Mouse (Mus musculus): Measurements from ENCODE around the gene Cux1.
A peak's percentile ranks its signal among the peaks of the same experiment; 100 is the strongest.

Cux1 gene

GRCm38 (mm10) chr5:136201832-136202231, 365.5 kb downstream of the Cux1 start:
- DNase-seq (ENCODE audit: low spot score in 2 of 2) = peak; percentile 49 to 76

GRCm38 (mm10) chr5:136199526-136199925, 367.8 kb downstream of the Cux1 start:
- no peak for DNase-seq (ENCODE audit: low spot score in 2 of 2)

DNA sequence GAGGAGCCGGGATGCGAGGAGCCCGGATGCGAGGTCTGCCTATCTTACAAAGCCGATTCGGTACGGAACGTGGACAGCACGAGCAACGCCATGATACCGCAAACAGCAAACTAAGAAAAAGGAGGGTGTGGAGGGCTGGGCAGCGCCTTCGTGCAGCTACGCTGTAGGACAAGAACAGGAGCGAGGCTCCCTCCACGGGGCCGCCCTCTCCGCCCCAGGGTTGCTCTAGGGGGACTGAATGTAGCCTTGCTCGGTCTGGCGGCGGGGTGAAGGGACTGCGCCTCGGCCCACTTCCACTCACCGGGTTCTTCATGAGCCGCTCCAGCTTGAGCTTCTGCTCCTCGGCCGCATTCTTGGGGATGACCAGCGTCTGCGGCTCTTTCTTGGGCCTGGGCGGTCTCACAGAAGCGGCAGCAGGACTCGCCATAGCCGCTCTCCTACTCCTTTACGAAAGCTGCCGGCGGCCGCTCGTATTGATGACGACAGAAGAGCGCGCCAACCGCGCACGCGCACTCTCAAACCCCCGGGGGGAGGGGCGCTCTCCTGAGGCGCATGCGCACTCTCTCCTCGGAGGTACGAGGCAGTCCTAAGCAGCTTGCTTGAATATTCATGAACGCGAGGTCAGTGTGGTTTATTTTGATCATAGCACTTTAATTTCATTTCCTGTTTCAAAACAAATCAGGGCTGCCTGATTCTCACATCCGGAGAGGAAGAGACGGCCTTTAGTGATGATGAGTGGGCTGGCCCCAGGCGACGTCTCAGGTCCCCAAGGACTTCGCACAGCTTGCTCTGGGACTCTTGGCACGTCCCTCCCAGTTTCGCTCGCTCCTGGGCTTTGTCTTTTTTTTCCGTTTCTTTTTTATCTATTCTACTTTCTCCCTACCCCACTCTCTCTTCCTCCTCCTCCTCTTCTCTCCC, 368.6 kb downstream of the Cux1 start, which contains the start of gene Prkrip1:
Prkrip1 (minus strand) TSS at position 490 of the 918 bp plus-strand sequence.
- peak; percentile 93 to 98 for DNase-seq (ENCODE audit: low spot score in 2 of 2)
